Mouse (Mus musculus): Measurements from ENCODE around the gene 2810021J22Rik.

GRCm38 (mm10) chr11:58929055-58929454, 62.0 kb downstream of the 2810021J22Rik start:
- TF ChIP-seq GATA1 (IDR thresholded peaks at IDR 0.05; ENCODE audit: borderline replicate concordance, low read length) (no peak), FLI1 (IDR thresholded peaks at IDR 0.05; ENCODE audit: low read length) (no peak)
